Mouse (Mus musculus) cortical plate, adult 2 months (tissue): ENCODE measurements around the gene Sumo3.

Source experiments
- CTCF ChIP-seq: fragments of 200-500 bp; IDR thresholded peaks from 2 replicates; pipeline ENCODE4 v1.5.1; 2011; ENCODE audit warnings: mild to moderate bottlenecking, control low read depth, low read length; ENCODE audit not compliant: insufficient read depth; ENCODE audit errors: extremely low read depth
- POLR2A ChIP-seq: fragments of 200-500 bp; IDR thresholded peaks from 2 replicates; pipeline ENCODE4 v1.6.1; 2011; ENCODE audit warnings: mild to moderate bottlenecking, low read length, control low read depth; ENCODE audit not compliant: insufficient read depth; ENCODE audit errors: extremely low read depth

DNA sequence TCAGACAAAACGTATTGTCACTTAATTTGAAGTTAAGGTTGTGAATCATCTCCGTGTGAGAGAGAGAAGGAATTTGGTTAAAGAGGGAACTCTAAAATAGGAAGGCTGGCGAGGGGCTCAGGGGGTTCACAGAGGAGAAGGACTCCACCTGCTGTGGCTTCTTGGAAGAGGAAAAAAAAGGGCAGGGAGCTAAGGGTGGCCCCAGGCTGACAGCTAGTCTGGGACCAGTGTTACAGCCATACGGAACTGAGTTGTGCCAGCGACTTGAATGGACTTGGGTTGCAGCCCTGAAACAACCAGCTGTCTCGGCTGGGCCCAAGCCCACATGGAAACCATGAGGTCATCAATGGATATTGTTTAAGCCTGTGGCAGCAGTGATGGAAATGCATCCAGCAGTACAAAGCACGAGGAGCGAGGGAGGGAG, 17.2 kb downstream of the Sumo3 start:
- TF ChIP-seq CTCF (no peak), POLR2A (no peak)
